Mouse (Mus musculus): ENCODE measurements around the gene Runx3.

- TF ChIP-seq CTCF (IDR thresholded peaks at IDR 0.05; ENCODE audit: low read depth) = no peak
- no peak for TF ChIP-seq EP300 (optimal IDR thresholded peaks at IDR 0.05)
Observed at GRCm38 (mm10) chr4:135197857-135198256, 77.4 kb downstream of the Runx3 start.

Measured in stomach, postnatal 0 days (tissue).